Mouse (Mus musculus): ENCODE data around the gene Tmed10. TPM values are rescaled to one million over a fixed set of nuclear protein-coding genes. Genes with fewer than 3 reads are reported as not detected.

Tmed10 gene
- polyA plus RNA-seq, 1 experiment: 178 TPM

- H3K27ac ChIP-seq (ENCODE audit: insufficient read depth, low read length): no peak overlapping the region
- H3K27me3 ChIP-seq (ENCODE audit: control insufficient read depth, insufficient read depth, low read length): peaks cover 2% of the 10 kb centered on the region; the same call in 1 of the 2 replicates
- 0 out of 2 replicates have a peak, but pooled peaks cover 3% of the 10 kb centered on the region for H3K4me1 ChIP-seq (ENCODE audit: control insufficient read depth, insufficient read depth, low read length)
- 83% methylated on average over 6 of the region's 6 CpGs for WGBS
- no peak for TF ChIP-seq CTCF (IDR thresholded peaks at IDR 0.05; ENCODE audit: borderline replicate concordance, insufficient read depth, low read depth, low read length)
- no peak for TF ChIP-seq POLR2A (IDR thresholded peaks at IDR 0.05; ENCODE audit: borderline replicate concordance, insufficient read depth, low read length)
- DNase-seq: no peak
- H3K4me3 ChIP-seq (replicated peaks; ENCODE audit: insufficient read depth, low read depth, low read length): no peak overlapping the region
Measured at GRCm38 (mm10) chr12:85292288-85292687, 82.4 kb downstream of the Tmed10 start.

- Histone ChIP-seq H3K4me3 (replicated peaks; ENCODE audit: insufficient read depth, low read depth, low read length) (no peak overlapping the region), H3K27me3 (ENCODE audit: control insufficient read depth, insufficient read depth, low read length) (peaks cover 2% of the 10 kb centered on the region; the same call in 1 of the 2 replicates), H3K4me1 (ENCODE audit: control insufficient read depth, insufficient read depth, low read length) (0 out of 2 replicates have a peak, but pooled peaks cover 3% of the 10 kb centered on the region), H3K27ac (ENCODE audit: insufficient read depth, low read length) (no peak overlapping the region)
- no peak for DNase-seq
- TF ChIP-seq CTCF (IDR thresholded peaks at IDR 0.05; ENCODE audit: borderline replicate concordance, insufficient read depth, low read depth, low read length): no peak
- no peak for TF ChIP-seq POLR2A (IDR thresholded peaks at IDR 0.05; ENCODE audit: borderline replicate concordance, insufficient read depth, low read length)
Measured at GRCm38 (mm10) chr12:85291541-85291940, 83.1 kb downstream of the Tmed10 start.

- 77% methylated on average over 10 of the region's 10 CpGs for WGBS
- no peak overlapping the region for H3K27ac ChIP-seq (ENCODE audit: insufficient read depth, low read length)
Measured at GRCm38 (mm10) chr12:85290633-85291032, 84.0 kb downstream of the Tmed10 start.

More at GRCm38 (mm10) chr12:85290633-85291032, 84.0 kb downstream of the Tmed10 start:
- Histone ChIP-seq H3K4me1 (ENCODE audit: control insufficient read depth, insufficient read depth, low read length) (0 out of 2 replicates have a peak, but pooled peaks cover 3% of the 10 kb centered on the region), H3K27me3 (ENCODE audit: control insufficient read depth, insufficient read depth, low read length) (peaks cover 2% of the 10 kb centered on the region; the same call in 1 of the 2 replicates), H3K4me3 (replicated peaks; ENCODE audit: insufficient read depth, low read depth, low read length) (no peak overlapping the region)
- DNase-seq: no peak
- no peak for TF ChIP-seq CTCF (IDR thresholded peaks at IDR 0.05; ENCODE audit: borderline replicate concordance, insufficient read depth, low read depth, low read length)

Other genes with a start within 250 kb of the Tmed10 start
- gene Rps6kl1, start 223.6 kb downstream of the Tmed10 start, polyA plus RNA-seq (2012; rRNA removed): 35.2 and 36.5 TPM in 2 replicates
- 5.1 and 6.1 TPM in 2 replicates for gene Pgf, start 197.1 kb downstream of the Tmed10 start, polyA plus RNA-seq (2012; rRNA removed)
- gene Eif2b2, start 155.4 kb downstream of the Tmed10 start, polyA plus RNA-seq (2012; rRNA removed): 105 and 109 TPM in 2 replicates
- gene Mlh3, start 104.2 kb downstream of the Tmed10 start, polyA plus RNA-seq (2012; rRNA removed): 11.7 and 12.1 TPM in 2 replicates
- 77.8 and 88.8 TPM in 2 replicates for gene Acyp1, start 86.4 kb downstream of the Tmed10 start, polyA plus RNA-seq (2012; rRNA removed)
- gene Zc2hc1c, start 86.3 kb downstream of the Tmed10 start, polyA plus RNA-seq (2012; rRNA removed): 0.95 and 1.1 TPM in 2 replicates
- gene Nek9, start 35.5 kb downstream of the Tmed10 start, polyA plus RNA-seq (2012; rRNA removed): 38.6 and 40.1 TPM in 2 replicates
- 16.6 and 22.4 TPM in 2 replicates for gene Fos, start 99.0 kb upstream of the Tmed10 start, polyA plus RNA-seq (2012; rRNA removed)
- 27.5 and 28.7 TPM in 2 replicates for gene Jdp2, start 224.2 kb upstream of the Tmed10 start, polyA plus RNA-seq (2012; rRNA removed)